9 mouse cellular contexts compared by ENCODE assay signal in genomic region chr2:157434041-157434440, GRCm38 (mm10). TPM values are rescaled to one million over a fixed set of nuclear protein-coding genes. Genes with fewer than 3 reads are reported as not detected.
A peak's percentile ranks its signal among the peaks of the same experiment; 100 is the strongest.
DNase-seq lines count a peak whose midpoint lies in the region; ATAC-seq and TF ChIP-seq lines count a peak whose summit lies in the region.
"Had no signal": no experiment of that assay in that cellular context is flagged by ENCODE, and none has a peak within 500 bp of the region (broad histone marks: within the 10 kb centered on the region; RNA-seq: fewer than 3 reads in every experiment).

No protein-coding gene starts in this region.

- no peak overlapping the region for H3K27ac ChIP-seq in liver, postnatal 0 days (ENCODE audit: low read depth)
- H3K27ac ChIP-seq in liver, embryonic 12.5 days: no peak overlapping the region
- 0 out of 2 replicates have a peak overlapping the region, but pooled peaks have one; percentile 3 for H3K27ac ChIP-seq in forebrain, embryonic 11.5 days (ENCODE audit: low read depth, low read length)
- peak overlapping the region; percentile 83 for H3K27ac ChIP-seq in kidney, embryonic 15.5 days
- peak overlapping the region; percentile 40 for H3K27ac ChIP-seq in olfactory bulb, adult 2 months (ENCODE audit: insufficient read depth, low read depth, low read length)

- no peaks in the 10 kb centered on the region for H3K9me3 ChIP-seq in liver, postnatal 0 days (ENCODE audit: low read length)
- no peaks in the 10 kb centered on the region for H3K9me3 ChIP-seq in liver, embryonic 12.5 days (replicated peaks)
- no peaks in the 10 kb centered on the region for H3K9me3 ChIP-seq in forebrain, embryonic 11.5 days (ENCODE audit: control insufficient read depth, low read length)
- H3K9me3 ChIP-seq in kidney, embryonic 15.5 days (replicated peaks): no peaks in the 10 kb centered on the region
- H3K9me3 ChIP-seq: megakaryocyte, embryonic 14.5 days had no signal

- ATAC-seq in liver, postnatal 0 days: peak; percentile 68
- ATAC-seq in liver, embryonic 12.5 days: no peak
- no peak for ATAC-seq in forebrain, embryonic 11.5 days (replicated peaks; ENCODE audit: low FRiP score)
- no peak for ATAC-seq in kidney, embryonic 15.5 days (replicated peaks; ENCODE audit: low FRiP score)

- no peak overlapping the region for H3K4me2 ChIP-seq in liver, postnatal 0 days (ENCODE audit: low read depth, low read length)
- no peak overlapping the region for H3K4me2 ChIP-seq in liver, embryonic 12.5 days
- H3K4me2 ChIP-seq in forebrain, embryonic 11.5 days (ENCODE audit: low read depth, low read length, severe bottlenecking): no peak overlapping the region
- no peak overlapping the region; the same call in 1 of the 2 replicates for H3K4me2 ChIP-seq in kidney, embryonic 15.5 days

- 52% methylated on average over 9 of the region's 9 CpGs for WGBS in liver, postnatal 0 days (ENCODE audit: insufficient replicate concordance)
- WGBS in liver, embryonic 12.5 days (ENCODE audit: insufficient replicate concordance): 50% methylated on average over 9 of the region's 9 CpGs
- 26% methylated on average over 9 of the region's 9 CpGs for WGBS in forebrain, embryonic 11.5 days
- WGBS in kidney, embryonic 15.5 days: 32% methylated on average over 9 of the region's 9 CpGs
- 42% methylated on average over 9 of the region's 9 CpGs for WGBS in olfactory bulb, adult 2 months

- intact Hi-C loops in left cerebral cortex, postnatal 14 days (cut with DNase I): no loop called here

- TF ChIP-seq POLR2A in olfactory bulb, adult 2 months (IDR thresholded peaks at IDR 0.05; ENCODE audit: insufficient read depth, low read depth, low read length): no peak

- no peak for TF ChIP-seq CTCF in liver, postnatal 0 days (IDR thresholded peaks at IDR 0.05; ENCODE audit: low read depth)
- no peak for TF ChIP-seq CTCF in olfactory bulb, adult 2 months (IDR thresholded peaks at IDR 0.05; ENCODE audit: insufficient read depth, low read depth, low read length)

- no peak overlapping the region for H3K4me3 ChIP-seq in liver, postnatal 0 days (ENCODE audit: low read depth, low read length)
- H3K4me3 ChIP-seq in liver, embryonic 12.5 days: no peak overlapping the region
- no peak overlapping the region for H3K4me3 ChIP-seq in forebrain, embryonic 11.5 days (ENCODE audit: low read depth, low read length)
- no peak overlapping the region for H3K4me3 ChIP-seq in kidney, embryonic 15.5 days (replicated peaks)
- no peak overlapping the region for H3K4me3 ChIP-seq in olfactory bulb, adult 2 months (ENCODE audit: insufficient read depth, low read depth, low read length)

- DNase-seq in liver, postnatal 0 days: no peak
- DNase-seq in forebrain, embryonic 11.5 days (ENCODE audit: low spot score): no peak
- DNase-seq in c-Kit-positive CD71-positive TER-119-positive erythroid progenitor cells, embryonic 14.5 days (ENCODE audit: low spot score): no peak
- DNase-seq in urinary bladder, adult 18-20 months (ENCODE audit: low spot score in 2 of 2): no peak
- no peak for DNase-seq in left cerebral cortex, postnatal 14 days (ENCODE audit: low spot score in 2 of 2)

- no peaks in the 10 kb centered on the region for H3K27me3 ChIP-seq in liver, postnatal 0 days (ENCODE audit: insufficient read depth, low read length)
- H3K27me3 ChIP-seq in liver, embryonic 12.5 days (replicated peaks): no peaks in the 10 kb centered on the region
- no peaks in the 10 kb centered on the region for H3K27me3 ChIP-seq in forebrain, embryonic 11.5 days (ENCODE audit: control insufficient read depth, insufficient read depth, low read length)
- no peaks in the 10 kb centered on the region for H3K27me3 ChIP-seq in kidney, embryonic 15.5 days

- no peak overlapping the region for H3K9ac ChIP-seq in liver, postnatal 0 days (replicated peaks)
- H3K9ac ChIP-seq in liver, embryonic 12.5 days: no peak overlapping the region; the same call in 1 of the 2 replicates
- no peak overlapping the region for H3K9ac ChIP-seq in forebrain, embryonic 11.5 days (ENCODE audit: low read length)
- no peak overlapping the region for H3K9ac ChIP-seq in kidney, embryonic 15.5 days

- peaks cover 6% of the 10 kb centered on the region; the same call in 1 of the 2 replicates for H3K4me1 ChIP-seq in liver, postnatal 0 days (ENCODE audit: insufficient read depth)
- peaks cover 27% of the 10 kb centered on the region; the same call in 1 of the 2 replicates for H3K4me1 ChIP-seq in liver, embryonic 12.5 days
- peaks cover 10% of the 10 kb centered on the region for H3K4me1 ChIP-seq in forebrain, embryonic 11.5 days (replicated peaks; ENCODE audit: control insufficient read depth, insufficient read depth, low read length)
- H3K4me1 ChIP-seq in kidney, embryonic 15.5 days: peaks cover 74% of the 10 kb centered on the region
- peaks cover 72% of the 10 kb centered on the region for H3K4me1 ChIP-seq in olfactory bulb, adult 2 months (ENCODE audit: control insufficient read depth, insufficient read depth, low read length)

- no peaks in the 10 kb centered on the region for H3K36me3 ChIP-seq in liver, postnatal 0 days (replicated peaks; ENCODE audit: insufficient read depth, low read length)
- H3K36me3 ChIP-seq in liver, embryonic 12.5 days: 0 out of 2 replicates have a peak, but pooled peaks cover 2% of the 10 kb centered on the region
- no peaks in the 10 kb centered on the region; the same call in 1 of the 2 replicates for H3K36me3 ChIP-seq in forebrain, embryonic 11.5 days (ENCODE audit: control insufficient read depth, insufficient read depth, low read length)
- peaks cover 21% of the 10 kb centered on the region for H3K36me3 ChIP-seq in kidney, embryonic 15.5 days

- TF ChIP-seq EP300 in liver, postnatal 0 days (IDR thresholded peaks at IDR 0.05; ENCODE audit: low read depth): no peak

RNA-seq across cellular contexts. Expression of gene Src, which starts 15.8 kb away (rescaled TPM):
- 1.6 and 1.8 TPM in 2 replicates for polyA plus RNA-seq in liver, postnatal 0 days (2015; fragmentation: Nextera tagmentation; extraction: Ambion mirVana)
- polyA plus RNA-seq in liver, embryonic 12.5 days (2016; fragmentation: Nextera tagmentation; extraction: Ambion mirVana): 4.5 TPM in 2 replicates
- 20.3 and 23.2 TPM in 2 replicates for polyA plus RNA-seq in forebrain, embryonic 11.5 days (2014; fragmentation: Nextera tagmentation; extraction: Ambion mirVana)
- polyA plus RNA-seq in kidney, embryonic 15.5 days (2015; fragmentation: Nextera tagmentation; extraction: Ambion mirVana): 17.6 and 18.2 TPM in 2 replicates
- not detected in 2 replicates for polyA plus RNA-seq in olfactory bulb, adult 2 months (2012; ENCODE audit: insufficient read depth, insufficient read length, low replicate concordance, missing spikeins)
- 100 to 1,000 TPM; 100 to 104 TPM for total RNA-seq in left cerebral cortex, postnatal 14 days (2021)

Comparison
In these comparisons a context has a peak if more than half of its experiments do, and no peak if none do; other contexts are left out.
1. H3K27ac ChIP-seq: peak in forebrain, embryonic 11.5 days (single experiment), kidney, embryonic 15.5 days (single experiment) and olfactory bulb, adult 2 months (single experiment); none in liver, postnatal 0 days (single experiment) and liver, embryonic 12.5 days (single experiment).